Mouse (Mus musculus): ENCODE measurements at regions not wholly inside any gene's neighbourhood (a gene's known extent, or its start where the extent isn't known, plus 50 kb on each side); places are given as distances from the start of the nearest gene placed in this dataset.
A peak's percentile ranks its signal among the peaks of the same experiment; 100 is the strongest.

DNA sequence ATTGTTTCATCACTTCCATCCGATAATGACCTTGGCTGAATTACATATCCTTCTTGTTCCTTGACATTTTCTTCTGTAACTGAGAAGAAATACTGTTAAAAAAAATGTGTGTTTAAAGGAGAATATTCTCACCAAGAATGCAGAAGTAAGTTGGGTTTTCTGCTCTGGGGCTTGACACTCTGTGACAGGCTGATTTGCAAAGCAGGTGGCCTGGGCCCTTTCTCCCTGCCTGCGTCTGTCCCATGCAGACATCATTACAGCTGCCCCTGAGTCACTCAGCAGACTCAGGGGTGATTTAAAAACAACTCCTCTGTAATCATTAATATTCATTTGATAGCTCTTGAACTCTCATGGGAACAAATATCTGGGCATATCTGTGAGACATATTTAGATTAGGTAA, 229.4 kb upstream of the Synpr start:
- DNase-seq (ENCODE audit: low read depth, low spot score) = no peak

- peak; percentile 8 for DNase-seq (ENCODE audit: low read depth, low spot score)
Measured at GRCm38 (mm10) chr14:13042536-13042935, 219.7 kb upstream of the Cadps start.

DNA sequence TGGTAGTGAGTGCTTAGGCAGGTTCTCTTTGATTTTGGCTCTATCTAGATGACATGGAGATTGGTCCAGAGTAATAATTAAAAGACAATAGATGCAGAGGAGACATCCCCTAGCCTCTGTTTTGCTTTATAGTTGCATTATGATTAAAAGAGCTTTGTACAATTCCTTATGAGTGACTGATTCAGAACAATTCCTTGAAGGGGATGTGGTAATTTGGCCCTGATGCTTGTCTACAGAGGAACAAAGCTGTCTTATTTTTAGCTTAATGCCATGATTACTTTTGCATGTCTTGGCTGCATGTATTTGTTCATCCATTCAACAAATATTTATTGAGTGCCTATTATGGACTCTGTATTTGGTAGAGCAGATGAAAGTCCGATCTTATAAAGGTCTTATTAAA, 218.9 kb upstream of the Cadps start:
- no peak for DNase-seq (ENCODE audit: low read depth, low spot score)

GRCm38 (mm10) chr14:13040176-13040575, 217.3 kb upstream of the Cadps start:
- no peak for DNase-seq (ENCODE audit: low read depth, low spot score)

GRCm38 (mm10) chr14:13037426-13037825, 214.5 kb upstream of the Cadps start:
- no peak for DNase-seq (ENCODE audit: low read depth, low spot score)

- DNase-seq (ENCODE audit: low read depth, low spot score) = no peak
Measured at GRCm38 (mm10) chr14:13029794-13030193, 206.9 kb upstream of the Cadps start.

- DNase-seq (ENCODE audit: low read depth, low spot score) = no peak
Measured at GRCm38 (mm10) chr14:13022744-13023143, 199.9 kb upstream of the Cadps start.

- DNase-seq (ENCODE audit: low read depth, low spot score) = no peak
Measured at GRCm38 (mm10) chr14:13011099-13011498, 188.2 kb upstream of the Cadps start.

DNA sequence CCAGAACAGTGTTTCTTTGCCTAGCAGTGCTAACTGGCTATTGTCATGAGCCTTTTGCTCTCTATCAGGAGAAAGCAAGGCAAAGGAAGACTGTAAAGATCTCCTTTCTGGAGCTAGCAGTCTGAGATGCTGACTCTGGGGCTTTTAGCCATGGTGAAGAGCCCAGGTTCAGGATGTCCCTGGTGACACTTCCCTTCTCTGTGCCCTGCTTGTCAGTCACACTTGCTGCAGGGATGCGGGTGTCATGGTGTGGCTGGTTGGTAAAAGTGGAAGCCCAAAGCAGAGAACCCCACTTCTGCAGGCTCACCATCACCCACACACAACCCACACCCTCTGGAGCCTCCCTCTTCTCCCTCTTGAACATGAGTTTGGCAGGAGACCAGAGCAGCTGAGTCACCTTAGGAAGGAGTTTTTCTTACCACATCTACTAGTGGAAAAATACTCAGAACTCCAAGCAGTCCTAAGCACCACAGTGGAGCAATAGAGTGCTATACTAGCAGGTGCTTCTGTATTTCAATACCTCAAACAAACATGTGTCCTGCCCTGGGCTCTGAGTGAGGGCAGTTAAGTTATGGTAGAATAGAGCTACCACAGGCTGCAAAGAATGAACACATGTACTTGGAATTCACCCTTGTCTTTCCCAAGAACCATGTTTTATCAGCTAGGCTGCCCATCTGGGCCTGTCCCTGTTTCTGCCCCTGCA, 178.3 kb upstream of the Cadps start:
- no peak for DNase-seq (ENCODE audit: low read depth, low spot score)

GRCm38 (mm10) chr14:12979416-12979815, 156.5 kb upstream of the Cadps start:
- DNase-seq (ENCODE audit: low read depth, low spot score) = no peak

DNA sequence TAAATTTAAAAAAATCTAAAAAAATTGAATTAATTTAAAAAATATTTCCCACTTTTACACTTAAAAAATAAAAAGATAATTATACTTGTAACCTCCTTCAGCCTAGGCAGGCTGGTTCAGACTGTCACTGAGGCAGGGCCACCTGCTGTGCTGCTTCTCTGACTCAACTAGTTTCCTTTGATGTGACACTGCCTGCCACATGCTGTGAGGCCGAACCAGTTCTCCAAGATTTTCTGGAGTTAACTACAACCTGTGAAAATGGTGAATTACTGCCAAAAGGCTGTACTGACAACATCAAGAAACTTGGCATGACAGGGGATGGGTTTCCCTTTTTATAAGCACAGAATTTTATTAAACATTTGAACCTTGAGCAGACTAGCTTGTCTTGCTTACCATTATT, 143.6 kb upstream of the Cadps start:
- DNase-seq (ENCODE audit: low read depth, low spot score) = peak; percentile 37

DNA sequence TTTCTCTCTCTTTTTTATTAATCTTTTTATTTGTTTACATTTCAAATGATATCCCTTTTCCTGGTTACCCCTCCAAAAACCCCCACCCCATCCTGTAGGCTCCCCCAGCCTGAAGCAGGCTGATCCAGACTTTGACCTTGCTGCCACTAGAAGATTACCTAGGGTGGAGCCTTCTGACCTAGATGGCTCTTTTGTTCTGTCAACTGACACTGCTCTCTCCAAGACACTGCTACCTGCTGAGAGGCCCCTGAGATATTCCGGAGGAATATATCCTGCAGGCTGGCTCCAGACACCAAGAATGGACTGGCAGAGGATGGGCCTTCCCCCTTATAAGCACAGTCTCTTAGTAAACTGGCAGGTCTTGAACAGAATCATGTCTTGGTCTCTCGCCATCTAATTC, 135.0 kb upstream of the Cadps start:
- peak; percentile 82 for DNase-seq (ENCODE audit: low read depth, low spot score)

- DNase-seq (ENCODE audit: low read depth, low spot score) = no peak
Measured at GRCm38 (mm10) chr14:12950922-12951321, 128.0 kb upstream of the Cadps start.

GRCm38 (mm10) chr14:12938638-12939293, 115.9 kb upstream of the Cadps start:
- no peak for DNase-seq (ENCODE audit: low read depth, low spot score)

- no peak for DNase-seq (ENCODE audit: low read depth, low spot score)
Measured at GRCm38 (mm10) chr14:12936343-12936742, 113.5 kb upstream of the Cadps start.

- DNase-seq (ENCODE audit: low read depth, low spot score) = no peak
Measured at GRCm38 (mm10) chr14:12931668-12932384, 108.9 kb upstream of the Cadps start.

- DNase-seq (ENCODE audit: low read depth, low spot score) = no peak
Measured at GRCm38 (mm10) chr14:12923617-12924016, 100.7 kb upstream of the Cadps start.

DNA sequence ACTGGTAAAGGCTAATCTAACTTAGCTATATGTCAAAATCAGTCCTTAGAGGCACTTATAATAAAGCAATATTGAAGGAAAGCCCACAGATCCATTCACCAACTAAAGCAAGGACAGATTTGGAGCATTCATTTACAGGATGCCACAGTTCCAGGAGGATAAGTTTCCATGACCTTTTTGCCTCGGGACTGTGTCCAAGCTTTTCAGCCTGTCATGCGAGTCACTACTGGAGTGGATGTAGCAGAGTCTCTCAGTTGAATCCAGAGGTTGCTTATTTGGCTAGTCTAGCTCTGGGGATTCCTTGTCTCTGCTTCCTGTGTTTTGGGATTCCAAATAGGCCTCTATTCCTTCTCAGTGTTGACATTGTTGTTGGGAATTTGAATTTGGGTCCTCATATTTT, 92.6 kb upstream of the Cadps start:
- no peak for DNase-seq (ENCODE audit: low read depth, low spot score)

DNA sequence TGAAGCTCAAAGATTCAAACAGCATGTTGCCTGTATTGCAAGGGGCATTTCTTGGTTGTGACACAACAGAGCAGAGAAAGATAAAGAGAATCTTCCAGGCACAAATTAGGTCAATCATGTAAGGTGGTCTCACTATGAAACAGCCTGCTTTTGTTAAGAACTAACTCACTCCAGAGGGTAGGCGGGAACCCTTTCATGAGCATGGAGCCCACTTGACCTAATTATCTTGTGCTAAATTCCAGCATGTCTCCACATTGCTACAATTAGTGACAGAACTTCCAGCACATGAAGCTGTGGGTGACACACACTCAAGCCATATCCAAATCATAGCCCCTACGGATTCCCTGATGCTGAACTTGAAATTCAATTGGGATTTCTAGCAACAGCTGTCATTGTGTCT, 91.1 kb upstream of the Cadps start:
- DNase-seq (ENCODE audit: low read depth, low spot score) = no peak

DNA sequence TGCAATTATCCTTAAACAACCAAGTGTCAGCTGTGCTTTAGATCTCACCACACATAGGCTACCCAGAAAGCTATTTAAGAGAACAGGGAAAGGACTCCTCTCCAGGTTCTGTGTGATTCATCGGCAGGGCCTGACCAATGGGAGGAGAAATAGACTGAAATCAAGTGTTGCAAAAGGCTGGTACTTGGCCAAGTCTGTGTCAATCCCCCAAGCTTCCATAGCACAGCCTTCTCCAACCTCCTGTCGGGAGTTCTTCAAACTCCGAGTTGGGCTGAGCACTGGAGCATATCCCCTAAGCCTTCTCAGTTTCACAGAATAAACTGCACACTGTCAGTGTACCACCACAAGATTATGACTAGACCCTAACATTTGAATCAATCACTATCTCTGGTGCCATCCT, 90.5 kb upstream of the Cadps start:
- no peak for DNase-seq (ENCODE audit: low read depth, low spot score)

GRCm38 (mm10) chr14:12877337-12877662, 54.4 kb upstream of the Cadps start:
- DNase-seq (ENCODE audit: low read depth, low spot score) = no peak

DNA sequence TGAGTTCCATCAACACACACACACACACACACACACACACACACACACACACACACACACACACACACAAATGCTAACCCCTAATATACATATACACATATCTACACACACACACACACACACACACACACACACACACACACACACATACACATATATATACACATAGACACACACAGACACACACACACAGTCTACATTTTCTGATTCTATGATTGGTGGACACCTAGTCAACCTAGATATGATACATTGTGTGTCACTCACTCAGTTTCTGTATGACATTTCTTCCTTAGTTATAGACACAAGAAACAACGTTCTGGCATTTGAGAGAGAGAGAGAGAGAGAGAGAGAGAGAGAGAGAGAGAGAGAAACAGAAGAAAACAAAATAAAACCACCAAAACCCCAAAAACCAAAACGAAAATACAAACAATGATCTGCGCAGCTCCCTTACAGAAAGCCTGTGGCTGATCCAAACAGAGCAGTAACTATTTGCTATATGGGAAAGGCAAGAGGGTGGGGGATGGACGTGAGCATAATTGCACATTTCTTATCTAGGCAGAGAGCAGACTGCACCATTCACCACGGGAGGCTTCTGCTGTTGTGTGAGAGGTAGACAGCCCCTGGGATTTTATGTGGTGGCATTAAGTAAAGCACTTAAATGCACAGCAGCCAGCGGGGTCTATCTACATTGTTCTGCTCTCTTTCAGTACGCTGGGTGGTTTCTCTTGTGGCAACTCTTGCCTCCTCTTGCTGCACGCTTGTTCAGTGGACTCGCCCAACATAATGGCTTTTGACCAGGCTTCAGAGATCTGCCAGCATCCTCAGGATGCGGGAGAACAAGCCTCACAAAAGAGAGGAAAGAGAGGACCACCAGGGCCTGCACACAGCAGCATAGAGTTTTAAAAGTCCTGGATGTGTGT, 53.8 kb upstream of the Cadps start:
- DNase-seq (ENCODE audit: low read depth, low spot score) = no peak

All from ES-CJ7 (cell line).